Mouse (Mus musculus): ENCODE results near the gene Etnk1.
"Not testable (repeated sequence)": the region's sequence is repeated elsewhere in the genome, so short reads cannot be mapped to it uniquely, and the experiment has no call there.

The Etnk1 gene

DNA sequence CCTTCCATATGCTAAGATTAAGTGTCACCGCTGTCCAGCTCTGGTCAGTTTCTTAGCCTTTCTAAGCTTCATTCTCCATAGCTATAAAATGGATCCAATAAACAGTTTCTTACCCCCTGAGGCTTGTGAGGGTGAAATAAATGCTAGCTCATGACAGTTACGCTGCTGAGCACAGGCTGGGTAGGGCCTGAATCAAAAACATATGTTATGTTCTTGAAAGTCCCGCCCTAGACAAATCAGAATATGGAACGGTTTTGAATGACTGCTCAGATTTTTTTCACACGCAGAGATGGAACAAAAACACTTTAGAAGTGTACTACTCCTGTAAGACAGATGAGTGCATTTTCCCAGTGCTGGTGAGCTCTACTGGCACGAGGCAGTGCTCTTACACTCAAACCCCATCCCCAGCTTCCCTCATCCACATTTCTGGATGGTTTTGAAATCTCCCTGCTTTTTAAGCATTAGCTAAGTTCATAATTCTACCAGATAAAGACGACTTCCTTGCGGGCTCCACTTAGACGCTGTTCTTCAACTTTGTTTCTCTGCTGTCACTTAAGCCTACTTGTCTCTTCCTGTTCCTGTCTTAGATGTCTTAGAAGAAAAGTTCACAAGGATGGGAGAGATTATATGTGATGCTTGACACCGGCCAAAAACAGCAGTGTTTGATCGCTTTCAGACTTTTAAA is 4.9 kb downstream of the Etnk1 start:
- no peak for DNase-seq (ENCODE audit: low spot score)

GRCm38 (mm10) chr6:143172683-143173082 is 5.7 kb downstream of the Etnk1 start:
- not testable (repeated sequence) for DNase-seq (ENCODE audit: low spot score)

- no peak for DNase-seq (ENCODE audit: low spot score)
Observed at GRCm38 (mm10) chr6:143174226-143174625, 7.2 kb downstream of the Etnk1 start.

DNA sequence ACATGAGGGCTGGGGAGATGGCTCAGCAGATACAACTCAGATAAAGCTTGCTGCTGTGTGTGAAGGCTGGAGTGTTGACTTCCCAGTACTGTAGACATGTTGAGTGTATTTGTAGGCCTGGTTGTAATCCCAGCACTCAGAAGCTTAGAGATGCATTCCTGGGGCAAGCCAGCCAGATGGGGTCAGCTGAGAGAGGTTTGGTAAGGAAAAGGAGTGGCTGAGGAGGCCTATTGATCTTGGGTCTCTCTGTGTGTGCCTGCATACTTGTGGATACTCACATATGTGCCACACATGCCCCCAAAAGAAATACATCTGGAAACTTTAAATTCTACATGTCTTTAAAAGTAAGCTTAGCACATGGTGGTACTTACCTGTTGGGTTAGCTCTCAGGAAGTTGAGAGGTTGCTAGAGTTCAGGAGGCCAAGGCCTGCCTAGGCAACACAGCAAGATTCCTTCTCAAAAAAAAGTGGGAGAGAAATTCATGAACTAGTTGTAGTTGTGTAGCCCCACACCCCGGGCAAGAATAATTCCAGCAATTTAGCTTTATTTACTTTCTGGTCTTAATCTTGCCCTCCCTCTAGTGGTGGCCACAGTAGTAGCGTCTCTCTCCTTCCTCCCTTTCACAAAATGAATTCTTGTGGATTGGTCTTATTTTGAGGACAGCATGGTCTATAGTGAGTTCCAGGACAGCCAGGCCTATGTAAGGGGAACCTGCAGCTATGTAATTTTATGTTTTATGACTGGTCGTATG is 8.1 kb downstream of the Etnk1 start:
- peak; percentile 83 for DNase-seq (ENCODE audit: low spot score)

GRCm38 (mm10) chr6:143176076-143176475 is 9.1 kb downstream of the Etnk1 start:
- DNase-seq (ENCODE audit: low spot score) = no peak

DNA sequence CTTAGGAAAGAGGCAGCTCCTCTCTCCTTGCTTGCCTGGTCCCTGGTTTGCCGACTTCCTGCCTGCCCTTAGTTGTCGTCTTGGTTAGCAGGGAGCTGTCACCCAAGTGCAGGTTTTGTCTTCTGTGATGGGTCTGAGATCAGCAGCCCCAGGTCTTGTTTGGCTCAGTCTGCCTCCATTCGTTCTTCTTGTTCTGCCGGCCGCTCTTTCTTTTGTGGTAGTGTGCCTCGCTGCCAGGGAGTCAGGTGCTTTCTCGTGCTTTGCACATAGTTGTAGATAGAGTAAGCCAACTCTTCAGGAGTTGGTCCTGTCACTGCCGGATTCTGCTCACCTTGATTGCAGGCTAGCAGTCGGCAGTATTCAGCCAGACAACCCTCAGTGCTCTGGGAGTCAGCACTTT is 9.6 kb downstream of the Etnk1 start:
- DNase-seq (ENCODE audit: low spot score) = no peak

- DNase-seq (ENCODE audit: low spot score) = no peak
Observed at GRCm38 (mm10) chr6:143179181-143179580, 12.2 kb downstream of the Etnk1 start.

DNA sequence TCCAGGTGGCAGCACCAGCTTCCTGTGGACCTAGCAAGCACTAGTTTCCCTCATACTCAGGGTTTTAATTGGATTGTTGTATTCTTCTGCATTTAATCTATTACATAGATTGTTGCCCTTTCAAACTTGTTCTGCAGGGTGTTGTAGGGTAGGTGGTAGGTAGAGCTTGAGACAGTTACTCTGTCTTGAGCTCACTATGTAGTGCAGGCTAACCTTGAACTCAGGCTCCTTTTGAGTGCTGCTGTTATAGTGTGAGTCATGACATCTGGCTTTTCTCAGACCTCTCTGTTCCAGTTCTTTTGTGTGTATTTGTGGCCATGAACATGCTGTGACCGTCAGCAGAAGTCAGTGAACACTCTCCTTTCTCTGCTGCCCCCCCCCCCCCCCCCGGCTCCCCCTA is 12.7 kb downstream of the Etnk1 start:
- no peak for DNase-seq (ENCODE audit: low spot score)

GRCm38 (mm10) chr6:143180511-143180910 is 13.5 kb downstream of the Etnk1 start:
- no peak for DNase-seq (ENCODE audit: low spot score)

DNA sequence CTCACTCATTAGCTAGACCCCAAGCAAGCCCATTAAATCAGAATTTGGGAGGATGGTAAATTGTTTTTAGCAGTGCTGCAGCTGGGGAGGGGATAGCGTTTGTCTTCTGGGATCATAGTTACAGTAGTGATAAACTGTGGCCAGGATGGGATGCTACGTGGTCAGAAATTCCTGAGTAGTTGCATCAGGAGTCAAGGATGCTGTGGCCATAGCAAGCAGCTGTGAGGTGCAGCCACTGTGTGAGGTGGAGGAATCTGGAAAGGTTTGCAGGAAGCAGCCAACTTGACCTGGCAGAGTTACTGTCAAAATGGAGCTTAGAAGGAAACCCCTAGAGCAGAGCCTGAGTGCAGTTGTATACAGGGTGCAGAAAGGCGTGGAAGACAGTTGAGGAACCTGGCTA is 17.1 kb downstream of the Etnk1 start:
- DNase-seq (ENCODE audit: low spot score) = no peak

DNA sequence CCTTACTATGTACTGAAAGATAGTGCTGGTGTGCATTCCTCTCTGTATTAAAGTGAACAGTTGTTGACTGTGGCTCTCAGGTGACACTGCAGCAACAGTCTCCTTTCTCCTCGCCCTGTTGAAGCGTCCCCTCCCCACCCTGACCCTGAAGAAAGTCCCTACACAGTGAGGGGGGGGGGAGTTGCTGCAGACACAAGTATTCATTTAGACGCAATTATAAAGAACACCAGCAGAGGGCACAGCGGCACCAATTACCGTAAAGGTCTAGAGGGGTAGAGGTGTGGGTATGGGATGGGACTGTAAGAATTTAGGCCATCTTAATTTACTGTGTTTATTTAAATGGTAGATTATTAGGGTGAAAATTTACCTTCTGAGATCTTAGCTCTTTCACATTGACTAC is 17.7 kb downstream of the Etnk1 start:
- DNase-seq (ENCODE audit: low spot score) = no peak

DNA sequence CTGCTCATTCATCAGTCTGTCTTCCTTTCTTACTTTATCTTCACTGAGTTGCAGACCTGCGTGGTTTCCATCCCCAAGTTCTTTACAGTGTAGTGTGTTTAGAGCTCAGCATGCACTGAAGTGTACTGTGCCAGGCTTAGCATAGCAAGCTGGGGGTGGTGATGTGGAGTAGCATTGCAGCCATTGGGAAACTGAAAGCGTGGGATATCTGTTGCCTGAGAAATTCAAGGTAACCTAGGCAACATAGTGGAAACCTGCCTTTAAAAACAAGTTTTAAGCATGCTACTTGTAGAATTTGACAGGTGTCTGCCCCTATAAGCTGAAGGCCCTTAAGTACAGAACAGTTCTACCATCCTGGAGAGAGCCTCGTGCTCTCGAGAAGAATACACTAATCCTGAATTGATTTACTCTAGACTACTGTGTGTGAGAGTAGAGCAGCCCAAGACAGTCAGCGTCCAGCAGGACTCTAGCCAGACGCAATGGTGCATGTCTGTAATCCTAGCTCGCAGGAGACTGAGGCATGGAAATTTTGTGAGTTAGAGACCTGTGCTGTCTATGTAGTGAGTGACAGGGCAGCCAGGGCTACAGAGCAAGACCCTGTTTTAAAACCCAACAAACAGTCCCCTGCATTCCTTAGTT is 23.9 kb downstream of the Etnk1 start:
- no peak for DNase-seq (ENCODE audit: low spot score)

DNA sequence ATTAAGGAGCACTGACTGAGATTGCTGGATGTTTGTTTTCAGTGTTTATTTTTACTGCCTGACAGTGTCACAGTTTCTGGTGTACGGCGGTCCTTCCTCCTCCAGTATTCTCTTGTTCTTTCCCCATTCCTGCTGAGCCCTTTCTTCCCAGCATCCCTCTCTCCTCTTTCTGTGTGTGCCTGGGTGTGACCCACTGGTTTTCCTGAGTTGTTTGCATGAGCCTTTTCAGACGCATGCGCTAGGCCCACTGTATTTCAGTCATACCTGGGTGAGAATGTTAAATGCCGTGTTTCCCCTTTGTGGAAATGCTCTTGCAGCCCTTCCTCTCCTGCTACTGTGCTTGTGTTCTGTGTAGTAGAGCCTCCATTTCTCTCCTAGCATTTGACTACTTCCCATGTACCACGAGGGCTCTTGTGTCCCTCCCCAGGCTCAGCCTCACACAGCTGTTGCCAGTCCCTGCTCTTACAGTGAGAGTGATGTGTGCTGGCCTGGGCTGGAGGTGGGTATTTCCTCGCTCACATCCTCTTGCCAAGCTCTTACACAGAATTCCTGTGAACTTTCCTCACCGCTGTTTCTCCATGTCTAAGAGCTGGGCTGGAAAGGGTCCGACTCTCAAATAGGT is 24.6 kb downstream of the Etnk1 start:
- DNase-seq (ENCODE audit: low spot score) = no peak

GRCm38 (mm10) chr6:143192709-143193108 is 25.7 kb downstream of the Etnk1 start:
- no peak for DNase-seq (ENCODE audit: low spot score)

DNA sequence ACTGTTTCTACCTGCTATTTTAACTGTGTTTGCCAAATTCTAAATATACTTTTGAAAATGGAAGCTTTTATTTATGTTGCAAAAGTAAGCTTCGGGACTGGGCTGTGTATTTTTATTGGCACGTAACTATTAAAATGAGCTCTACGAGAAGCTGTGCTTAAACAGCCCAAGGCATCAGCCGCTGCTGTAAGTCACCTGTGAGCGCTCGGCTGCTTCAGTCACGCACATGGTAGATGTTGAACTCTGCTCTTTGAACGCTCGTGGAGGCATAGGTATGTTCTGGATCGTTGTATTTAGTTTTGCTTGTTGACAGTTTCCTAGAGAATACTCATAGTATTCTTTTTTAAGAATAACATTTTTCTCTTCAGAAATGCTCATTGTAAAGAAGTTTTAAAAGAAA is 26.1 kb downstream of the Etnk1 start:
- no peak for DNase-seq (ENCODE audit: low spot score)

DNA sequence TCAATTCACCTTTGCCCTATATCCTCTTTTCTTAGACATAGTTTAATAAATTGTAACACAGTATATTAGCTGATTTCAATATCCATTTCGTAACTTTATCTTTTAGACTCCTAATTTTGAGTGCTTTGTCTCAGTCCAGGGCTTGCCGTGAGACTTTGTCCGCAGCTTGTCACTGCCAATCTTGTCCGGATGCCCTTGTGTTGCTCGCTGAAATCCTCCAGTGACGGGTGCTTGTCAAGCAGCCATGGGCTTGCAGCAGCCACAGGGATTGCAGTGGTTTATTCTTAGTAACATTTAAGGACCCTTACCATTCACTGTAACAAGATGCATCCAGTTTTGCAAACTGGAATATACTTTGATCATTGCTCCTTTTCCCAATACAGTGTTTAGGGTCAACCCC is 26.6 kb downstream of the Etnk1 start:
- no peak for DNase-seq (ENCODE audit: low spot score)

DNA sequence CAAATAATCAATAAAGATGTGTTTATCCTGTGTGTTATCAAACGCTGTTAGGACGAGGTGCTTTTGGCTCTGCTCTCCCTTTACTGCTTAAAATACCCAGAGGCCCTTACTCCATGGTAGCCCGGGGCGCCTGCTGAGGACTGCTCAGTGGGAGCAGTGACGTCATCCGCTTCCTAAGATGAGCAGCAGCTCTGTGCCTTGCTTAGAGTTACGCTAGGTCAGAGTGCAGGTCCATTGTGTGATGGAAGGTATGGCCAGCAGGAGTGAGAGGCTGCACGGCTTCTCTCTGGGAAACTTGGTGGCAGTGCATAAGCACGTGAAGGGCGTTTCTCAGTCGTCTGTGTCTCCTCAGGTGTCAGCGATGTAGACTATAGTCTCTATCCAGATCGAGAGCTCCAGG is 30.0 kb downstream of the Etnk1 start:
- no peak for DNase-seq (ENCODE audit: low spot score)

GRCm38 (mm10) chr6:143198421-143198820 is 31.4 kb downstream of the Etnk1 start:
- DNase-seq (ENCODE audit: low spot score) = no peak

- no peak for DNase-seq (ENCODE audit: low spot score)
Observed at GRCm38 (mm10) chr6:143203097-143203496, 36.1 kb downstream of the Etnk1 start.

GRCm38 (mm10) chr6:143208880-143209279 is 41.9 kb downstream of the Etnk1 start:
- DNase-seq (ENCODE audit: low spot score) = no peak

- no peak for DNase-seq (ENCODE audit: low spot score)
Observed at GRCm38 (mm10) chr6:143212766-143213165, 45.7 kb downstream of the Etnk1 start.

GRCm38 (mm10) chr6:143213461-143213860 is 46.4 kb downstream of the Etnk1 start:
- DNase-seq (ENCODE audit: low spot score) = no peak

DNA sequence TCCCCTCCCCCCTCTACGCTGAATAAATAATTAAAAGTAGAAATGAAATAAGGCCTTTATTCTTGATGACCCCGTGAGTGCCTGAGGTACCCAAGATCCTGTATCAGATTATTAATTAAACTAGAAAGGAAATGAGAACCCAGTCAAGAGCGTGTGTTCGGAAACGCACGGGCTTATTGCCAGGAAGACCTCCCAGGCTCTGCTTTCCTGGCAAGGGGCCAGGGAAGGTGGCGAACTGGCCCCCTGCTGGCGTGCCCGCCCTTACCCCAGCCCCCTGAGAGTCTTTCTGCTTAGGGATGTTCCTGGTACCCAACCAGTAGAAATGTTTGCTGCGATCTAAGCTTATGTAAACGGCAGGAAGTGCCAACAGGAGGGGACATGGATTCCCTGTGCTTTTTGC is 49.2 kb downstream of the Etnk1 start:
- no peak for DNase-seq (ENCODE audit: low spot score)
